Mouse (Mus musculus): Measurements from ENCODE around the gene Camta1.

GRCm38 (mm10) chr4:151377731-151378130 is 483.9 kb downstream of the Camta1 start:
- TF ChIP-seq GATA1 (IDR thresholded peaks at IDR 0.05; ENCODE audit: borderline replicate concordance, low read length): no peak
- TF ChIP-seq FLI1 (IDR thresholded peaks at IDR 0.05; ENCODE audit: low read length): no peak
